Mouse (Mus musculus) hematopoietic stem cell, adult 5-6 weeks (primary cell): ENCODE measurements around the gene Ankrd31. TPM values are rescaled to one million over a fixed set of nuclear protein-coding genes. Genes with fewer than 3 reads are reported as not detected.
"Not testable (repeated sequence)": the region's sequence is repeated elsewhere in the genome, so short reads cannot be mapped to it uniquely, and the experiment has no call there.

ENCODE experiments used
- ATAC-seq, 2 experiments: fragments of 125-278 bp in 1 of 2; replicated peaks in 1 of 2; 2 replicates each; pipeline ENCODE4 v1.8.0; 2016 to 2017; ENCODE audit warnings: inconsistent platforms in 2 of 2, mild to moderate bottlenecking in 2 of 2, moderate number of reproducible peaks in 2 of 2, low read depth in 1 of 2, moderate TSS enrichment in 1 of 2; ENCODE audit not compliant: low FRiP score in 2 of 2, poor library complexity in 2 of 2, severe bottlenecking in 2 of 2, insufficient read depth in 1 of 2, low TSS enrichment in 1 of 2
- total RNA-seq: library from RNA; stranded (forward); fragments of 172-1452, 232-1000 nt; gene quantifications from 2 replicates; pipeline ENCODE4 v1.2.3, GENCODE M21; 2017

Ankrd31 gene
- total RNA-seq, result not detected in 2 replicates

- no peak for ATAC-seq
Measured at GRCm38 (mm10) chr13:96748109-96748845, at the start of gene Ankrd31. Ankrd31 (plus strand) TSS chr13:96748272.

GRCm38 (mm10) chr13:96702567-96703278 lies 45.3 kb upstream of the Ankrd31 start:
- no peak for ATAC-seq

- ATAC-seq, result no peak
Measured at GRCm38 (mm10) chr13:96709269-96710233, 38.5 kb upstream of the Ankrd31 start.

- no peak for ATAC-seq
Measured at GRCm38 (mm10) chr13:96716311-96716710, 31.8 kb upstream of the Ankrd31 start.

- ATAC-seq, result no peak
Measured at GRCm38 (mm10) chr13:96717821-96718220, 30.3 kb upstream of the Ankrd31 start.

- no peak for ATAC-seq
Measured at GRCm38 (mm10) chr13:96720003-96720402, 28.1 kb upstream of the Ankrd31 start.

GRCm38 (mm10) chr13:96728289-96728688 lies 19.8 kb upstream of the Ankrd31 start:
- no peak for ATAC-seq

- ATAC-seq, result no peak
Measured at GRCm38 (mm10) chr13:96729146-96729545, 18.9 kb upstream of the Ankrd31 start.

GRCm38 (mm10) chr13:96730116-96730515 lies 18.0 kb upstream of the Ankrd31 start:
- ATAC-seq, result no peak

GRCm38 (mm10) chr13:96735175-96735574 lies 12.9 kb upstream of the Ankrd31 start:
- no peak for ATAC-seq

GRCm38 (mm10) chr13:96740159-96740558 lies 7.9 kb upstream of the Ankrd31 start:
- no peak for ATAC-seq

GRCm38 (mm10) chr13:96742871-96743270 lies 5.2 kb upstream of the Ankrd31 start:
- no peak for ATAC-seq

GRCm38 (mm10) chr13:96746055-96746454 lies 2.0 kb upstream of the Ankrd31 start:
- peak in 1 of 2 experiments; percentile 59; a peak in 1 of 4 replicates for ATAC-seq

- ATAC-seq, result no peak
Measured at GRCm38 (mm10) chr13:96749859-96750258, 1.8 kb downstream of the Ankrd31 start.

GRCm38 (mm10) chr13:96760848-96761247 lies 12.8 kb downstream of the Ankrd31 start:
- peak; percentile 42 to 53; a peak in 3 of 4 replicates for ATAC-seq

GRCm38 (mm10) chr13:96786071-96786470 lies 38.0 kb downstream of the Ankrd31 start:
- not testable (repeated sequence) for ATAC-seq

GRCm38 (mm10) chr13:96793451-96793850 lies 45.4 kb downstream of the Ankrd31 start:
- ATAC-seq, result no peak

GRCm38 (mm10) chr13:96795301-96795700 lies 47.2 kb downstream of the Ankrd31 start:
- ATAC-seq, result no peak
